Mouse (Mus musculus): Measurements from ENCODE around the gene Ptpro.

GRCm38 (mm10) chr6:137413045-137413444 lies 160.9 kb downstream of the Ptpro start:
- no peak for TF ChIP-seq CTCF (conservative IDR thresholded peaks at IDR 0.05; ENCODE audit: low read length)
- TF ChIP-seq NANOG (IDR thresholded peaks at IDR 0.05; ENCODE audit: borderline replicate concordance, low read length), result no peak

Measured in E14TG2a.4 (cell line).